Mouse (Mus musculus): Measurements from ENCODE around the gene Setd2.

DNA sequence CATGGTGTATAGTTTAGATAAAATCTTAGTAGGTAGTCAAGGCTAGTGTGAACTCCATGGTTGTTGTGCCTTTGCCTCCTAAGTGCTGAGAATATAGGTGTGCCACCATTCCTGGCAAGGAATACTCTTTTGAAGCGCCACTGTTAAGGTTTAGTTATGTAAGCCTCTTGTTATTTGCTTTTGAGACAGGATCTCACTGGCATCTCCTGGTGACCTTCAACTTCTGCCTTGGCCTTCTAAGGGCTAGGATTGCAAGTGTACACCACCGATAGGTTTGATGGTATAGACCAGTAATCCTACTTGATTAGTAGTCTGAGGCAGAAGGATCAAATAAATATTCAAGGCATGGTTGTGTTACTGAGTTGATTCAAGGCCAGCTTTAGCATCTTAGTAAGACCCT lies 4.2 kb downstream of the Setd2 start:
- TF ChIP-seq MAX (IDR thresholded peaks at IDR 0.05; ENCODE audit: low read depth) (no peak), POLR2A (IDR thresholded peaks at IDR 0.05; ENCODE audit: insufficient read length, low read depth) (no peak), USF1 (IDR thresholded peaks at IDR 0.05; ENCODE audit: low read depth) (no peak), REST (IDR thresholded peaks at IDR 0.05; ENCODE audit: insufficient read depth, insufficient read length) (no peak), E2F4 (IDR thresholded peaks at IDR 0.05; ENCODE audit: insufficient read depth) (no peak)
